Mouse (Mus musculus) olfactory bulb, adult 2 months (tissue): Measurements from ENCODE around the gene Zfp30.

Source experiments
- CTCF ChIP-seq: fragments of 200-500 bp; IDR thresholded peaks from 2 replicates; pipeline ENCODE4 v1.5.1; 2012; ENCODE audit warnings: low read depth, mild to moderate bottlenecking, low read length, moderate library complexity; ENCODE audit not compliant: insufficient read depth
- POLR2A ChIP-seq: fragments of 200-500 bp; IDR thresholded peaks from 2 replicates; pipeline ENCODE4 v1.6.1; 2012; ENCODE audit warnings: mild to moderate bottlenecking, low read depth, low read length, moderate library complexity; ENCODE audit not compliant: insufficient read depth

GRCm38 (mm10) chr7:29768980-29769379, 14.8 kb upstream of the Zfp30 start:
- TF ChIP-seq CTCF (no peak), POLR2A (no peak)
